Mouse (Mus musculus) gastrocnemius, postnatal 25 days (tissue): ENCODE data around the gene Rbm39. TPM values are rescaled to one million over a fixed set of nuclear protein-coding genes. Genes with fewer than 3 reads are reported as not detected.
A peak's percentile ranks its signal among the peaks of the same experiment; 100 is the strongest.
"Not testable (repeated sequence)": the region's sequence is repeated elsewhere in the genome, so short reads cannot be mapped to it uniquely, and the experiment has no call there.

Experiments used
- DNase-seq: peaks from one replicate; pipeline ENCODE4 v3.0.0; 2022
- long read RNA-seq, 2 experiments: library from polyadenylated mRNA; stranded (forward); transcript quantifications; one replicate each; pipeline ENCODE4 v2.0.0; 2021
- total RNA-seq, 2 experiments: library from RNA; stranded (reverse); gene quantifications; 1 replicate in 1 of 2; 2 replicates in 1 of 2; pipeline ENCODE4 v1.2.3; 2021

Rbm39 gene
- 10 to 100 TPM; 95.5 to 96.8 TPM for total RNA-seq
- long read RNA-seq, experiment 1, transcript Rbm39-203 (17 exons, 2,810 nt), result major isoform, 20 of 64 reads
- long read RNA-seq, experiment 1, transcript Rbm39-201 (17 exons, 2,711 nt), result minor isoform, 17 of 64 reads
- long read RNA-seq, experiment 1, partial matches to known transcripts, result 11 of 64 reads
- long read RNA-seq, experiment 1, other reads (novel, unspliced or antisense), result 13 of 64 reads
- long read RNA-seq, experiment 2, transcript Rbm39-225 (18 exons, 2,120 nt), result minor isoform, 13 of 104 reads
- long read RNA-seq, experiment 2, transcript Rbm39-201 (17 exons, 2,711 nt), result major isoform, 30 of 104 reads
- long read RNA-seq, experiment 2, transcript Rbm39-203 (17 exons, 2,810 nt), result minor isoform, 24 of 104 reads
- long read RNA-seq, experiment 2, partial matches to known transcripts, result 6 of 104 reads
- long read RNA-seq, experiment 2, other reads (novel, unspliced or antisense), result 29 of 104 reads

DNA sequence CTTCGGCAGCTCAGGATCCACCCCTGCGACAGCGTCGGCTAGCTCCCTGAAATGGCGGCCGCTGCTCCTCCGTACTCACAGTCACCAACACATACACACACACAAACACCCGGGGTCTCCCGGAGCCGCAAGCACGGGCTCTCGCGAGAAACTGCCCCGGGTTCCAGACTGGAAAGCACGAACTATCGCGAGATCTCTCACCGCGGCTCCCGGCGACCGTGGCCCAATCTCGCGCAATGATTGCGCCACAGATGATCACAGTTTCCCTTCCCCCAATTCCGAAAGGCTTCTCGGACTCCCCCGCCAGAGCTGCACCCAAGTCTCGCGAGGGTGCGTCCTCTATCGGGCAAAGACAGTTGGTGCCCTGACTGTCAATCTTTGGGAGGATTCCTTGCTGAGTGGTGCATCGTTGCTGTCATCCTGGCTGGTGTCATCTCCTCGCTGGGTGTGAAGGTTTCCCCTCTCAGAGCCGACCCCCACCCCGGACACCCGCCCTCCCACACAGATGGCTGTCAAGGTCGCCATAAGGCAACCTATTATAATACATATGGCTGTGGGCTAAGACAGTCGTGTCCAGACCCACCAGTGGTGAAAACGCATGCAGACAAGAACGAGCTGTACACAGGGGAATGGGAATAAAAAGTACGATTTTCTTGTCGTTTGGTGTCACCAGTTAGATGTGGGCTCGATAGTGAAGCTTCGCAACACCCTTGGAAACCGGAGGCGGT, at the start of gene Rbm39:
TSS of gene Rbm39 (minus strand) at position 145 of the 728 bp plus-strand sequence.
- peak; percentile 100 for DNase-seq

DNA sequence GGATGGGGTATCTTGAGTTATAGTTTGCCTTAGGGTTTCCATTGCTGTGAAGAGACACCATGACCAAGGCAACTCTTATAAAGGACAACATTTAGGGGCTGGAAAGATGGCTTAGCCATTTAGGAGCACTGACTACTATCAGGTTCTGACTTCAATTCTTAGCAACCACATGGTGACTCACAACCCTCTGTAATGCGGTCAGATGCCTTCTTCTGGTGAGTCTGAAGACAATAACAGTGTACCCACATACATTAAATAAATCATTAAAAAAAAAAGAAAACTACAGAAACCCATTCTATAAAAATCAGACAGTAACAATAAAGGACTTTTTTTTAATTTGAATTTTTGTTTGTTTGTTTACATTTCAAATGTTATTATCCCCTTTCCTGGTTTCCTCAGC, 49.1 kb upstream of the Rbm39 start:
- no peak for DNase-seq

DNA sequence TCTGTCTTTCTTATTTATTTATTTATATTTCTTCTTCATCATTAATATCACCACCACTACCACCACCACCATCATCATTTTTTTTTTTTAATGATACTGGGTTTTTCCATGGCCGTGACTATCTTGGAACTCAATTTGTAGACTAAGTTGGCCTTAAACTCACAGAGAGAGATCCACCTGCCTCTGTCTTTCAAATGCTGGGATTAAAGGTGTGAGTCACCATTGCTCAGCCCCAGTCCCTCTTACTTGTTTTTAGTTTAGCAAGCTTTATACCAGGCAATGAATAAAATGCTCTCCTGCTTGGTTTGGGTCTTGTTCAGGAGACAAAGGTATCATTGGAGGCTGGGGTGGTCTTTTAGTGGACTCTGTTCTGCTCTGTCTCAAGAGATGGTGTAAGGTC, 47.7 kb upstream of the Rbm39 start:
- DNase-seq, result no peak

DNA sequence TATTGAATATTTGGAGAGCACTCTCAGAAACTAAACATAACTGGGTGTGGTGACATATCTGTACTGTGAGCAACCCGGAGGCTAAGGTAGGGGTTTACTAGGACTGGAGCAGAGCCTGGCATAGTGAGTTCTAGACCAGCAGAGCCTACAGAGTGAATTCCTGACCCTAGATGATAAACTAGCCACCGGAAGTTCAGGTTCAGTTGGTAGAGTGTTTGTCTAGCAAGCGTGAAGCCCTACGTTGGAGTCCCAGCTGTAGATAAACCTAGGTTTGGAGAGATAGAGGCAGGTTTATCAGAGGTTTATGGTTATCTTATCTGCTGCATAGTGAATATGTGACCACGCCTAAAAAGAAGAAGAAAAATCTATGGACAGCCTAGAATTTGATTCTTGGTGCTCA, 44.0 kb upstream of the Rbm39 start:
- no peak for DNase-seq

DNA sequence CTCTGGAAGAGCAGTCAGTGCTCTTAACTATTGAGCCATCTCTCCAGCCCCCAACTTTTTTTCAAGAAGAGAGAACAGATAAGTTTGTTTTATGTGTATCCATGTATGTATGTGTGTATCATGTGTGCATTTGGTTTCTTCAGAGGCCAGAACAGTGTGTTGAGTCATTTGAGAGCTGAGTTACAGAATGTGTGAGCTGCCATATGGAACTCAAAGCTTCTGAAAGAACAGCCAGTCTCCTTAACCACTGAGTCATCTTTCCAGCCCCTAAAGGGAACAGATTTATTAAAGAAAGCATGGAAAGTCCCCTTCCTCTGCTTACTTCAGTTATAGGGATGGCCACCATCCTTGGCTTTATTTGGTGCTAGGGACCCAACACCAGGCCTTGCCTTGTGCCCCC, 42.1 kb upstream of the Rbm39 start:
- DNase-seq, result no peak

DNA sequence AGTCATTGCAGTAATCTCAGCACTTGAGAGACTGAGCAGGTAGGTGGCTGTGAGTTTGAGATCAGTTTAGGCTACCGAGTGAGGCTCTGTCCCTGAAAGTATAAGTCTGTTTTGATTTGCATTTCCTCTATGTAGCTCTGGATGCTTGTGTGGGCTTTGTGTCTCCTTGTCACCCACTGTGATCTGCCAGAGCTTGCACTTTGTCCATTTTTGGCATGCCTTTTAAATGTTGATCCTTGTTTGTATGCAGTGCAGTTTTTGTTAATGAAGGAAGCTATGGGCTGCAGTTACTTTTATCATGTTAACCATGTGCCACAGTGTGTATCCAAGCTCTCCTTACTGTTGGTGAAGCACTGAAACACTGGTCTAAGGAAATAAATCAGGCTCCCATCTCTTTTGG, 37.7 kb upstream of the Rbm39 start:
- no peak for DNase-seq

DNA sequence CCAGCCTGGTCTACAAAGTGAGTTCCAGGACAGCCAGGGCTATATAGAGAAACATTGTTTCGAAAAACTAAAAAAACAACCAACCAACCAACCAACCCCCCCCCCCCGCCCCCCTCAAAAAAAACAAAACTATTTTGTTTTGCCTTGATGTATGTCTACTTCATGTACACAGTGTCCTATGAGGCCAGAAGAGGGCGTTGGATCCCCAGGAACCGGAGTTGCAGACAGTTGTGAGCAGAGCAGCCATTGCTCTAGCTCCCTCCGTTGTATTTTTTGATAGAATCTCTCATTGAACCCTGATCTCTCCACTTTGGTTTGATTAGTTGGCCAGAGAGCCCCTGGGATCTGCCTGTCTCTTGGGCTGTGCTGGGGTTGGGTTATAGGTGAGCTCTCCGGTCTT, 23.9 kb upstream of the Rbm39 start:
- DNase-seq, result no peak

DNA sequence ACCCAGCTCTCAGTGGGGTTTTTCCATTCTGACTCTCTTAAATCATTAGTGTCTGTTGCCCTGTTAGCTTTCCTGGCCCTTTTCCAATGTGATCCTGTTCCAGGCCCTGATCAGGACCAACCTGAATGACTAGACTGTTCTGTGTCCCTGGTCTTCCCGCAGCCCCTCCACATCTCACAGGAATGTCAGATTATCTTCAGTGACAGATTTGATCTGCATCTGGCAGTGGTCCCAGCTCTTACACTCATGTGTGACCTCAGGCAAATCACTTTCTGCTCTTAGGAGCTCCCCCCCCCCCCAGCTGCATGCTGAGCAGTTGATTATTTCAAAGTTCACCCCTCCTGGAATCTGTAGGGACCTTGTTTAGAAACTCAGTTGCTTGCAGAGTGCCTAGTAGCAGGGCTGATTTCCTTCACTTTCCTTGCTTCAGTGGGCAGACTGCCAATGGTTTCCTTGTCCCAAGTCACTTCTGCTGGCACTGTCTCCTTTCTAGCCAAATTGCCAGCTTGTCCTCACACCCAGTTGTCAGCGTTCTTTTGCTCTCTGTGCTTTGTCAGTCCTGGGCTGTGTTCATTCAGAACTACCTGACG, 22.9 kb upstream of the Rbm39 start:
- DNase-seq, result peak; percentile 41

DNA sequence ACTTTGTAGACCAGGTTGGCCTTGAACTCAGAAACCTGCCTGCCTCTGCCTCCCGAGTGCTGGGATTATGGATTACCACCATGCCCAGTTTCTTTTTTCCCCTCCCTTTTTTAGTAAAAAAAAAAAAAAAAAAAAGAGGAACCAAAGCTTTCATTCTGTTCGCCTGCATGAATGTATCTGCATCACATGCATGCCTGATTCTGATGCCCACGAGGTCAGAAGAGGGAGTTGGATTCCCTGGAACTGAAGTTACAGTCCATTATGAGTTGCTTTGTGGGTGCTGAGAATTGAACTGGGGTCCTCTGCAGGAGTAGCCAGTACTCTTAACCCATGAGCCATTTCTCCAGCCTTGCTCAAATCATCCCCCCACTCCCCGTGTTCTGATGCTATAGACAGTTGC, 21.4 kb upstream of the Rbm39 start:
- no peak for DNase-seq

DNA sequence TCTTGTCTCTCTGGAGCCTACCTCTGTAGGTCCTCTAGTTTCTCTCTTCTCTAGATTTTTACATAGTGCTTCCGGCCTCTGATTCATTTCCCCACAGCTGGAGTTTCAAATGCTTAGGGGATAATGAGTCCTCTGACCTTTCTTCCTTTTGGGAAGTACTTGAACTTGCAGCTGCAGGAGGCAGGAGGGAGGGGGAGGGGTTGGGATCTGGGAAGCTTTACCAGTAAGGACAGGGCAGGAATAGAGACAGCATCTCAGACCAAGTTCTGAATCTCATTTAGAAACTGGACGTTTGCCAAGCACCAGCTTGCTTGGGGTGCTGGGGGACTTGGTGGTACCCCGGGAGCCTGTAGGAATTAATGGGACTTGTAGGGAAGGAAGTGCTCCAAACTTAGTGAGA, 19.9 kb upstream of the Rbm39 start:
- DNase-seq, result no peak

DNA sequence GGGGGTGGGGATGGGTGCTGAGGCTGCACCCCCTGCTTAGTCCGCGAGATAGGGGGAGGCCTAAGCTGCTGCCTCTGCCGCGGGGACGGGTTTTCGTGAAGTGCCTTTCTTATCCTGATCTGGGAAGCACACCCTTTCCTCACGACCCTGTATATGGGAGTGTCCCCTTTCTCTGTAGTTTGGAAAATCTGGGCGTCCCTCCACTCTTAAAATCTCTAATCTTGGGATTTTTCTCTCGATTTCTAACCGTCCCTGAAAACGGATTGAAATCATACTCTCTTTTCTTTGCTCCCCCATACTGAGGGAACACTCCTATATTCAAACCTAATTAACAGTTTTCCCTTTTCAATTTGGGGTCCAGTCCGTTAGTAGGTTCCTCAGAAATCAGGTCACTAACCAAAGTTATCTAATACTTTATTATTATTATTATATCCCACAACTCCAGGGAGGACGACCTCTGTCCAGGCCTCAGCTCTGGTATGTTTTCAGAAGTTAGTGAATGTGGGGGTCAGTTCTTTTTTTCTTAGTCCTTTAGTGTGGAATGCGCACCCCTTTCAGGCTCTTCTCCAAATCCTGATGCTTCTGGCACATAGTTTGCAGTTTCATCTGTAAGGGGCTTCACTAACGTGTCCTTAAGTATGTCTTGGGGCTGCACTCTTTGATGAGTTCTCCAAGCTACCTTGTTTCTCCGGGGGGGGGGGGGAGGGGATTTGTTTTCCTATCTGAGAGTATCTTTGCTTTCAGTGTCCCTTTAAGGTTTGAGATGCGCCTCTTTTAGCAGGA, 17.3 kb upstream of the Rbm39 start:
- no peak for DNase-seq

DNA sequence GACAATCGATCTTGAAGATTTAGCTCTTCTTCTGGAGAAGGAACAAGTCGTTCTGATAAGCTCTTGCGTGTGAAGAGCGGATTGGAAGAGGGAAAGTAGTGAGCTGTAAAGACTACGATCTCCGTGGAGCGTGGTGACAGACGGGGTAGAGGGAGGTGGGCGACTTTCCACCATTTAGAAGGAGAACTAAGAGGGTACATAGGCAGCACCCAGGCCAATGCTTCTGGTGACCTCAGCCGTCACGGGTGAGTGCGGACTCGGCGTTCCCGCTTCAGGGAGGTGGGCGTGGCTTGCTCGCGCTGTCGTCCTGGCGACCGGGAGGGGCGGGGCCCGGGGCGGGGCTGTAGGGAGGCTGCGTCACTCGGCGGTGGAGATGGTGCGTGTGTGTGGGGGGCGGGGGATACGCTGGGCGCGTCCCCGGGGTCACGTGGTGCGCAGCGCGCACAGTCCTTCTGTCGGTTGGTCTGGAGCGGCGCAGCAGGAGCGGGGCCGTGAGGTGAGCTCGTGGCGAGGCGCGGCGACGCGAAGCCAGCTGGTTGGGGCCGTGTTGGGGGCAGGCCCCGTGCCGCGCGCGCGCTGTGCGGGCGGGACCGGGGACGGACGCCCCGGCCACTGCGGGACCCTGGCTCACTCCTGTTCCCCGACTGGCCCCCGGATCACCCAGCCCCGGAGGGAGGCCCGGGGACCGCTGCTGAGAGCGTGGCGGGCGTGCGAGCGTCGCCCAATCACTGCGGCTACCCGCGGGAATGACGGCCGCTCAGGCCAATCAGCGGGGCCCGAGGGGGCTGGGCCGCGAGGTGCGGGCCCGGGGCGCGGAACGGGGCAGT, 16.5 kb upstream of the Rbm39 start, which contains the start of gene Phf20:
TSS of gene Phf20 (plus strand) at position 165 of the 827 bp plus-strand sequence.
- peak; percentile 99 for DNase-seq

DNA sequence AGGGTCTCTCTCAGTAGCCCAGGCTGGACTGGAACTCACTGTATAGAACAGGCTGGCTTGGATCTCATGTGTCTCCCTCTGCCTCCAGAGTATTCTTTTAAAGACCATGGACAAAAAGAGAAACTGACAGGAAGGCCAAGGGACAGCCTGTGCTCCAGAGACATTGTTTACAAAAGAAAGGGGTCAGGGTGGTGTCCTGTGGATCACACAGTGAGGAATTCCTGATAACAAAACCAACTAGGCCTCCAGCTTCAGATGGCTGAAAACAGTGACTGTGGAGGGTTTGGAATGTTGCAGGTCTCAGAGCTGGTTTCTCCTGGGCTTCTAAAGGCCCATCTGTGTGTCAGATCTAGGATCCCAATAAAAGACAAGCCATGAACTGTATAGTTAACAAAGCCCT, 14.5 kb upstream of the Rbm39 start:
- no peak for DNase-seq

DNA sequence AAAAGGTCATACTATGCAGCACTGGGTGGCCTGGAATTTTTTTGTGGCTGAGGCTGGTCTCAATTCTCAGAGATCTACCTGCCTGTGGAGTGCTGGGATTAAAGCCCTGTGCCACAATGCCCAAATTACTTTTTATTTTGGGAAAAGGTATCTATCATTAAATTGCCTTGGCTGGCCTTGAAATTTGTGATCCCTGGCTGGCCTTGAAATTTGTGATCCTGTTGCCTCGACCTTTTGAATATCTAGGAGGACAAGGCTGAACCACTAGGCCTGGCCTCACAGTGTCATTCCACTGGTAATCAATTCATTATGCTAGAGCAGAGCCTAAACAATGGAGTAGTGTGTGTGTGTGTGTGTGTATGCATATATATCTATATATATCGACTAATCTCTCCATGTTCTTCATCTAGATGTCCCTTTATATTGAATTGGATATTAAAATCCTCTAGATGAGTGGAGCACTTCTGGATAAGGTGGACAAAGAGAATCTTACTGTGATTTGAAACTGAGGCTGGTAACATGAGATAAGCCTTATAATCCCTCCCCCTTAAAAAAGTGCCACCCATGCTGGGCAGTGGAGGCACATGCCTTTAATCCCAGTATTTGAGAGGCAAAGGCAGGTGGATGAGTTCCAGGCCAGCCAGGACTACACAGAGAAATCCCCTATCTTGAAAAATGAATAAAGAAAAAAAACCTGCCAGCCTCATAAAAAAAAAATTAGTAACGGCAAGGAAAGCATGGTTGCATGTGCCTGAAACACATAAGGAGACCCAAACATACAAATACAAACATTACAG, 13.2 kb upstream of the Rbm39 start:
- no peak for DNase-seq

DNA sequence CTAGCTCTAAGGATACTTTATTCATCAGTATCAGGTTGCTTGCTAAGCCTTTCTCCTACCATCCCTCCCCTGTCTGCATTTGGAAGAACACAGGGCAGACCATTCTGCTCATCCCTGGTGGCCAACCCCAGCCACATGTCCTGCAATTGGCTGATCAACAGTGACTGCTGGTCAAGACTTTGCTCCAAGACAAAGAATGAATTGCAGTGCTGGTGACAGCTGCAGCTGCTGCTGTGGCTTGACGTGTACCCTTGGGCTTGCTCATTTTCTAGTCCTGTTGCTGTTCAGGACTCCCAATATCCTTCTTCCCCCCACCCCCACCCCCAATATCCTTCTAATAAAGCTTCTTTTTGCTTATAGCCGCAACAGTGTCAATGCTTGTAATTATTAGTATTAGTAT, 12.0 kb upstream of the Rbm39 start:
- DNase-seq, result no peak

DNA sequence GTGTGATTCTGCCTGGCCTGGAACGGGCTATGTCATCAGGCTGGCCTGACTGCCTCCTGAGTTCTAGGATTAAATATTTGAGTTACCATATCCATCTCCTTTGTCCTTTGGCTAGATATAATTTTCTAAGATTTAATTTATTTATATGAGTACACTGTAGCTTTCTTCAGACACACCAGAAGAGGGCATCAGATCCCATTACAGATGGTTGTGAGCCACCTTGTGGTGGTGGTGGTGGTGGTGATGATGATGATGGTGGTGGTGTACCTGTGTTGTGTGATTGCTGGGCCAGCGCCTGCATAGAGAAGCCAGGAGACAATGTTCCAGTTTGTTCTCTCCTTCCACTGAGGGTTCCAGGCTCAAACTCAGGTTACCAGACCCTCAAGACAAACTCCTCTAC, 11.5 kb upstream of the Rbm39 start:
- DNase-seq, result no peak

DNA sequence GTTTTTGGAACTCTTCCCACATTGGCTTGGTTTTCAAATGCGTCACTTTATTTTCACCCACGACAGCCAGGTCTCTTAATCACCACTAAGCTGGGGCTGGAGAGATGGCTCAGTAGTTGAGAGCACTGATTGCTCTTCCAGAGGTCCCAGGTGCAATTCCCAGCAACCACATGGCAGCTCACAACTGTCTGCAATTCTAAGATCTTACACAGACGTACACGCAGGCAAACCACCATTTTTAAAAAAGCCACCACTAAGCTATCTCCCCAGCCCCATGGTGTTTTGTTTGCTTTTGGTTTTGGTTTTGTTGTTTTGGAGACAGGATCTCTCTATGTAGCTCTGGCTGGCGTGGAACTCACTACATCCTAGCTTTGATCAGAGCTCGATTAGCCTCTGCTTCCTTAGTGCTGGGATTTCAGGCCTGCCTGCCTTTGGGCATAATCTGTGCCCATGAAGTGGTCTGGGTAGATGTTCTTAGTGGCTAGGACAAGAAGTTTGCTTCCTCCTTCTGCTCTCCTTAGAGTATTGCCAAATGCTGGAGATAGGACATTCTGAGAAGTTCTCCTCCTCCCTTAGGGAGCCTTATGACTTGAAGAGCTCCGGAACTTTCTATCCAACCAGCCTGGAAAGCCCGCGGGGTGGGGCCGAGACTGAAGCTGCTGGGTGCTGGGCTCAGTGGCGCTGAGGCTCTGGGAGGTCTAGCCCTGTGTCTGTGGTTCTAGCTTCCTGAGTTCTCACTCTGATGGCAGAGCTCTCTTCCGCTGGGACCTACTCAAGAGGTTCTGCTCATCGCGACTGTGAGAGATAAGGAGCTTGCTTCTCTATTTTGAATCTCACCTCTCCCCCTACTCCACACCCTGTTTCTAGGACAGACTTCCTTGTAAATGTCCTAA, 10.2 kb upstream of the Rbm39 start:
- DNase-seq, result peak; percentile 33

DNA sequence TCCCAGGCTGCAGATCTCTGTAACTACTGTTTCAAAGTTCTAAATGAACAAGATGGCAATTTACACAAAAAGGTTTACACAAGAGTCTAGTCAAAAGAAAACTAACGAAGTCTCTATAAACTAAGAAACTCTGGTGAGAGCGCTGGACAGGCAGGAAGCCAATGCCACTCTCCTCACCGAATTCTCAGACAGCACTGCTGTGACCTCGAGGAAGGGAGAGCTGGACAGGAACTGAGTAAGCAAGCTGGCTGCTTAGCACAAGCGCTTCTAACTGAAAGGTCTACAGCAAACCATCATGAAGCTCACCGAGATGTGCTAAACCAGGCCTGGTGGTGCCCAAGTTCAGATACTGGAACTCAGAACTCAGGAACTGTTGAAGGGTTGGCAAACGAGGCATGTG, 9.2 kb upstream of the Rbm39 start:
- DNase-seq, result not testable (repeated sequence)

DNA sequence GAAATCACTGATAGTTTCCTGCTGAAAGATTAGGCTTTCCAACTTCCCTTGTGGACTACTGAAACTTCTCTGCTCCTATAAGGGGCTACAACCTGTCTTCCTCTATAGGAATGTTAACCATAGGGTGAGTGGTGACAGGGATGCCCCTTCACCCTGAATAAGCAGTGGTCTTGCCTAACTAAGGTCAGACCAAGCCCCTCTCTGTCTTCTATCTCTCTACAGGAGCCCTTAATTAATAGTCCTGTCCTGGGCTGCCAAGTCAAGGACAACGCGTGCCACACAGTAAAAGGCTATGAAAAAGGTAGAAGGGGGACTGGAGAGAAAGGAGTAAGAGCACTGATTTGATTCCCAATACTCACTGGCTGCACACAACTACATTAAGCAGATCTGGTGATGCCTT, 1.6 kb upstream of the Rbm39 start:
- no peak for DNase-seq
